Mouse (Mus musculus) limb, embryonic 12.5 days (tissue): Measurements from ENCODE around the gene Hopx. TPM values are rescaled to one million over a fixed set of nuclear protein-coding genes. Genes with fewer than 3 reads are reported as not detected.

Source experiments
- ATAC-seq: fragments of 200-750 bp; cut with Nextera tagmentation; 2 replicates; pipeline ENCODE4 v1.8.0; 2017; ENCODE audit warnings: low read depth, moderate TSS enrichment; ENCODE audit not compliant: insufficient number of reproducible peaks, insufficient read depth, low FRiP score, low TSS enrichment
- H3K27ac ChIP-seq: fragments of 300-500 bp; sonication (generic); 2 replicates; pipeline ENCODE4 v1.5.1; 2016; ENCODE audit warnings: mild to moderate bottlenecking, moderate library complexity
- H3K27me3 ChIP-seq: fragments of 300-500 bp; sonication (generic); 2 replicates; pipeline ENCODE4 v1.6.1; 2016; ENCODE audit warnings: mild to moderate bottlenecking, moderate library complexity
- H3K36me3 ChIP-seq: fragments of 300-500 bp; sonication (generic); 2 replicates; pipeline ENCODE4 v1.6.1; 2016; ENCODE audit warnings: mild to moderate bottlenecking, moderate library complexity
- H3K4me1 ChIP-seq: fragments of 300-500 bp; sonication (generic); replicated peaks from 2 replicates; pipeline ENCODE4 v1.6.1; 2016
- H3K4me2 ChIP-seq: fragments of 300-500 bp; sonication (generic); 2 replicates; pipeline ENCODE4 v1.6.1; 2016; ENCODE audit warnings: mild to moderate bottlenecking, moderate library complexity
- H3K4me3 ChIP-seq: fragments of 300-500 bp; sonication (generic); replicated peaks from 2 replicates; pipeline ENCODE4 v1.5.1; 2016; ENCODE audit warnings: mild to moderate bottlenecking
- H3K9ac ChIP-seq: fragments of 300-500 bp; sonication (generic); replicated peaks from 2 replicates; pipeline ENCODE4 v1.6.1; 2016; ENCODE audit warnings: mild to moderate bottlenecking, moderate library complexity
- H3K9me3 ChIP-seq: fragments of 300-500 bp; sonication (generic); 2 replicates; pipeline ENCODE4 v1.6.1; 2016; ENCODE audit warnings: mild to moderate bottlenecking, moderate library complexity
- WGBS: fragments of 180-500 bp; shearing (Covaris S2); methylation state at CpG from one replicate; pipeline ENCODE4 v1.1.7; 2016; 5-methylcytosine and 5-hydroxymethylcytosine counted together
- polyA plus RNA-seq: library from polyadenylated mRNA; unstranded; fragments of >200 nt; fragmentation: Nextera tagmentation; extraction: Ambion mirVana; gene quantifications from 2 replicates; pipeline ENCODE4 v1.2.1, GENCODE M21; 2016

Hopx gene
- polyA plus RNA-seq, 1 experiment from 2014 or later = not detected

- H3K27me3 ChIP-seq = peaks cover 13% of the 10 kb centered on the region
- peaks cover 6% of the 10 kb centered on the region; the same call in 1 of the 2 replicates for H3K4me1 ChIP-seq
- no peaks in the 10 kb centered on the region for H3K9me3 ChIP-seq
- no peak overlapping the region for H3K9ac ChIP-seq
- WGBS = 60% methylated on average over 1 of the region's 1 CpGs
- H3K4me2 ChIP-seq = no peak overlapping the region
- ATAC-seq = no peak
- H3K36me3 ChIP-seq = no peaks in the 10 kb centered on the region
- no peak overlapping the region for H3K27ac ChIP-seq
- H3K4me3 ChIP-seq = no peak overlapping the region
These were observed 25.6 kb downstream of the Hopx start for GRCm38 (mm10) chr5:77089294-77089693.

- Histone ChIP-seq H3K27me3 (peaks cover 2% of the 10 kb centered on the region; the same call in 1 of the 2 replicates), H3K4me2 (no peak overlapping the region), H3K9ac (no peak overlapping the region), H3K4me1 (no peaks in the 10 kb centered on the region), H3K4me3 (no peak overlapping the region), H3K27ac (no peak overlapping the region), H3K9me3 (no peaks in the 10 kb centered on the region), H3K36me3 (no peaks in the 10 kb centered on the region)
- WGBS = 69% methylated on average over 3 of the region's 3 CpGs
- no peak for ATAC-seq
These were observed 27.8 kb downstream of the Hopx start for GRCm38 (mm10) chr5:77087122-77087521.

GRCm38 (mm10) chr5:77086541-77086940, 28.4 kb downstream of the Hopx start:
- Histone ChIP-seq H3K27ac (no peak overlapping the region), H3K36me3 (no peaks in the 10 kb centered on the region), H3K4me3 (no peak overlapping the region), H3K9me3 (no peaks in the 10 kb centered on the region), H3K4me1 (no peaks in the 10 kb centered on the region), H3K9ac (no peak overlapping the region), H3K27me3 (no peaks in the 10 kb centered on the region), H3K4me2 (no peak overlapping the region)
- ATAC-seq = no peak
- 91% methylated on average over 7 of the region's 7 CpGs for WGBS

GRCm38 (mm10) chr5:77085753-77086450, 29.0 kb downstream of the Hopx start:
- no peak for ATAC-seq
- H3K27ac ChIP-seq = no peak overlapping the region
- no peaks in the 10 kb centered on the region for H3K9me3 ChIP-seq
- no peak overlapping the region for H3K4me2 ChIP-seq
- no peaks in the 10 kb centered on the region for H3K27me3 ChIP-seq
- 81% methylated on average over 10 of the region's 10 CpGs for WGBS
- H3K36me3 ChIP-seq = no peaks in the 10 kb centered on the region
- H3K4me1 ChIP-seq = no peaks in the 10 kb centered on the region
- no peak overlapping the region for H3K4me3 ChIP-seq
- no peak overlapping the region for H3K9ac ChIP-seq

- no peak for ATAC-seq
- no peaks in the 10 kb centered on the region for H3K36me3 ChIP-seq
- no peak overlapping the region for H3K27ac ChIP-seq
- 90% methylated on average over 4 of the region's 4 CpGs for WGBS
- no peaks in the 10 kb centered on the region for H3K27me3 ChIP-seq
- no peaks in the 10 kb centered on the region for H3K4me1 ChIP-seq
- H3K9ac ChIP-seq = no peak overlapping the region
- H3K9me3 ChIP-seq = no peaks in the 10 kb centered on the region
- H3K4me3 ChIP-seq = no peak overlapping the region
- no peak overlapping the region for H3K4me2 ChIP-seq
These were observed 30.5 kb downstream of the Hopx start for GRCm38 (mm10) chr5:77084418-77084817.

GRCm38 (mm10) chr5:77082735-77083134, 32.2 kb downstream of the Hopx start:
- no peak for ATAC-seq
- H3K27ac ChIP-seq = no peak overlapping the region
- no peak overlapping the region for H3K9ac ChIP-seq
- no peak overlapping the region for H3K4me3 ChIP-seq
- H3K27me3 ChIP-seq = no peaks in the 10 kb centered on the region
- no peak overlapping the region for H3K4me2 ChIP-seq
- H3K4me1 ChIP-seq = no peaks in the 10 kb centered on the region
- H3K9me3 ChIP-seq = peaks cover 1% of the 10 kb centered on the region; the same call in 1 of the 2 replicates
- 81% methylated on average over 7 of the region's 7 CpGs for WGBS
- H3K36me3 ChIP-seq = no peaks in the 10 kb centered on the region

- Histone ChIP-seq H3K36me3 (no peaks in the 10 kb centered on the region), H3K9me3 (peaks cover 9% of the 10 kb centered on the region; the same call in 1 of the 2 replicates), H3K4me1 (no peaks in the 10 kb centered on the region), H3K4me3 (no peak overlapping the region), H3K27me3 (no peaks in the 10 kb centered on the region), H3K9ac (no peak overlapping the region), H3K27ac (no peak overlapping the region), H3K4me2 (no peak overlapping the region)
- no peak for ATAC-seq
- 82% methylated on average over 4 of the region's 4 CpGs for WGBS
These were observed 34.2 kb downstream of the Hopx start for GRCm38 (mm10) chr5:77080761-77081160.

- whole genome bisulfite sequencing = 84% methylated on average over 4 of the region's 4 CpGs
- no peaks in the 10 kb centered on the region for H3K4me1 ChIP-seq
- no peaks in the 10 kb centered on the region for H3K36me3 ChIP-seq
- peaks cover 9% of the 10 kb centered on the region; the same call in 1 of the 2 replicates for H3K9me3 ChIP-seq
- H3K4me3 ChIP-seq = no peak overlapping the region
- H3K4me2 ChIP-seq = no peak overlapping the region
- ATAC-seq = no peak
- H3K27ac ChIP-seq = no peak overlapping the region
- no peak overlapping the region for H3K9ac ChIP-seq
- H3K27me3 ChIP-seq = no peaks in the 10 kb centered on the region
These were observed 39.0 kb downstream of the Hopx start for GRCm38 (mm10) chr5:77075951-77076350.

GRCm38 (mm10) chr5:77074914-77075313, 40.0 kb downstream of the Hopx start:
- H3K36me3 ChIP-seq = no peaks in the 10 kb centered on the region
- no peak overlapping the region for H3K4me3 ChIP-seq
- H3K4me1 ChIP-seq = no peaks in the 10 kb centered on the region
- ATAC-seq = no peak
- H3K4me2 ChIP-seq = no peak overlapping the region
- no peak overlapping the region for H3K9ac ChIP-seq
- 85% methylated on average over 2 of the region's 2 CpGs for WGBS
- H3K27ac ChIP-seq = no peak overlapping the region
- no peaks in the 10 kb centered on the region for H3K27me3 ChIP-seq
- peaks cover 9% of the 10 kb centered on the region; the same call in 1 of the 2 replicates for H3K9me3 ChIP-seq

- no peak overlapping the region for H3K4me3 ChIP-seq
- H3K27ac ChIP-seq = no peak overlapping the region
- H3K9me3 ChIP-seq = peaks cover 9% of the 10 kb centered on the region; the same call in 1 of the 2 replicates
- WGBS = 87% methylated on average over 8 of the region's 8 CpGs
- no peaks in the 10 kb centered on the region for H3K27me3 ChIP-seq
- no peak overlapping the region for H3K9ac ChIP-seq
- no peaks in the 10 kb centered on the region for H3K4me1 ChIP-seq
- H3K36me3 ChIP-seq = no peaks in the 10 kb centered on the region
- H3K4me2 ChIP-seq = no peak overlapping the region
- no peak for ATAC-seq
These were observed 41.1 kb downstream of the Hopx start for GRCm38 (mm10) chr5:77073794-77074193.

GRCm38 (mm10) chr5:77071626-77072025, 43.3 kb downstream of the Hopx start:
- Histone ChIP-seq H3K27me3 (no peaks in the 10 kb centered on the region), H3K27ac (no peak overlapping the region), H3K4me2 (no peak overlapping the region), H3K4me1 (no peaks in the 10 kb centered on the region), H3K9ac (no peak overlapping the region), H3K36me3 (no peaks in the 10 kb centered on the region), H3K4me3 (no peak overlapping the region), H3K9me3 (no peaks in the 10 kb centered on the region)
- WGBS = 84% methylated on average over 3 of the region's 3 CpGs
- no peak for ATAC-seq

GRCm38 (mm10) chr5:77070987-77071386, 43.9 kb downstream of the Hopx start:
- no peaks in the 10 kb centered on the region for H3K9me3 ChIP-seq
- no peaks in the 10 kb centered on the region for H3K36me3 ChIP-seq
- H3K9ac ChIP-seq = no peak overlapping the region
- WGBS = 83% methylated on average over 2 of the region's 2 CpGs
- no peak for ATAC-seq
- no peaks in the 10 kb centered on the region for H3K27me3 ChIP-seq
- H3K4me1 ChIP-seq = no peaks in the 10 kb centered on the region
- no peak overlapping the region for H3K4me3 ChIP-seq
- H3K27ac ChIP-seq = no peak overlapping the region
- H3K4me2 ChIP-seq = no peak overlapping the region
